Mouse (Mus musculus): ENCODE results near the gene Hadha. TPM values are rescaled to one million over a fixed set of nuclear protein-coding genes. Genes with fewer than 3 reads are reported as not detected.

Gene Hadha
- polyA plus RNA-seq, 1 experiment from 2014 or later: 136 TPM

DNA sequence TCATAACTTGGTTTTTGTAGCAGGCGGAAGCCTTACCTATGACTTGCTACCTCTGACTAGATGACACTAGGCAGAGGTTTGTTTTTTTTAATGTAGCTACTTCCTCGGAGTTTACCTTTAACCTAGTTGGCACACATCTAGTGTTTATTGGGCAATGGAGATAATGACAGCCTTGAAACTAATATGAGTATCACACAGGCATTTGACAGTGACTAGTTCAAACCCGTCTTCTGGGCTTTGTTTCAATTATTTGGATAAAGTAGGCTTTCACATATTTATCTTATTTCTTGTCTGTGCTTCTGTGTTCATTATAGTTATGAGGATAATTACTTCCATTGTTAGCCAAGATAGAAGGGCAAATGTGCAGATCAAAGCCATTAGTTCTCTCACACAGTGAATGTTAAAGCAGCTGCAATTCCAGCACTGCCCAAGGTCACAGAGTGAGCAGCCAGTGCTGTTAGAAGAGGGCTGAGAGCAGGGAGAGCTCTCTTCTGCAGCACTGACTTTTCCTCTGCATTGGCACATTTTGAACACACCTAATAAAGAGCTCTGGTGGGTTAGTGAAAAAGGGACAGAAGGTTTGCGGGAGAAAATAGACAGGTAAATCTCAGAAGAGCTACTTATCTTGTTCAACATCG lies 15.5 kb upstream of the Hadha start:
- H3K27me3 ChIP-seq (ENCODE audit: insufficient read depth, poor library complexity, severe bottlenecking): no peaks in the 10 kb centered on the region
- 83% methylated on average over 5 of the region's 5 CpGs for WGBS
- no peaks in the 10 kb centered on the region for H3K9me3 ChIP-seq
- H3K4me1 ChIP-seq: peaks cover 24% of the 10 kb centered on the region
- H3K36me3 ChIP-seq: peaks cover 68% of the 10 kb centered on the region
- H3K4me3 ChIP-seq: no peak overlapping the region
- H3K27ac ChIP-seq: 0 out of 2 replicates have a peak overlapping the region, but pooled peaks have one; percentile 47
- no peak for DNase-seq (ENCODE audit: low spot score)

DNA sequence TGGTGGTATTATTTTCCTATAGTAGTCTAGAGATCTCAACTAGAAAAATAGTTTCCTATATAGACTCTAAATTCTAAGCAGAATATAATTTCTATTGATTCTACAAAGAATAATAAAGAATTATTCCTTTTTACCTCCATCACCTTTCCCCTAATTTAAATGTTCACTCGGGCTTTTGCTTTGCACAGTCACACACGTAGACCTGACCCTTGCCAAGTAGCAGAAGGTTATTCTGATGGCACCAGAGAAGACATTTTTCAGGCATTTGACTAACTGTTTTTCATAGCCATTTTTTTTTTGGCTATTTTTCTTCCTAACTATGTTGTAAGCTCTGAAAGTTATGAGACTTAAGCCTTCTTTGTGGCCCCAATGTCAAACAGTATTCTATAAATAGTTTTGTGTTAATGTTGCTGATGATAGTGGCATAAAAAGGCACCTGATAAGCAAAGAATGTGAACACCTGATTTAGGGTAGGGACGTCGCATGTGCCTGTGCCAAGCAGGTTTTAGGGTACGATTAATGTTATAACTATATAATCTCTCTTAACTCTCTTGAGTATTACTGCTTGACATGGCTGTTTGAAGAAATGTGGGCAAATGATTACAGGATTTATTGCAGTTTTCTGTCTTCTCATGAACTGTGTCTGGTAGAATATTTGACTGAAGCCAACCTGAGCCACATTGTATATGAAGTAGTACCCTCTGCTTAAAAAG lies 10.4 kb upstream of the Hadha start:
- Histone ChIP-seq H3K27me3 (ENCODE audit: insufficient read depth, poor library complexity, severe bottlenecking) (no peaks in the 10 kb centered on the region), H3K27ac (no peak overlapping the region), H3K36me3 (peaks cover 55% of the 10 kb centered on the region), H3K4me1 (0 out of 2 replicates have a peak, but pooled peaks cover 7% of the 10 kb centered on the region), H3K9me3 (no peaks in the 10 kb centered on the region), H3K4me3 (no peak overlapping the region)
- DNase-seq (ENCODE audit: low spot score): no peak
- WGBS: 77% methylated on average over 5 of the region's 5 CpGs

DNA sequence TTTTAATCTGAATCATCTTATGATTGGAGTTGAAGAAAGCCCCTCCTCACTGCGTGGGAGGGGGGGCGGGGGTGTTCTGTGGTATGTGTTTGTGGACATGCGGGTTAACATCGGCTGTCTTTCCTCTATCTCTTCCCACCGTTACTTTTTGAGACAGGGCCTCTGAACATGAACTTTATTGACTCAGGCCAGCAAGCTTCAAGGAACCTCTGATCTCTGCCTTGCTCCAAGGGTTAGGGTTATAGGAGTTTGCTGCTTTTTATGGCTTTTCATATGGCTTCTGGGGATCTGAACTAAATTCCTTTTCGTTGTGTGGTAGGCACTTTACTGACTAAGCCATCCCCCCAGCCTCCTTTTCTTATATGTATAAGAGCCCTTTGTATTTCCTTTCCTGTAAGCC lies 7.4 kb upstream of the Hadha start:
- Histone ChIP-seq H3K27ac (no peak overlapping the region), H3K4me3 (no peak overlapping the region), H3K36me3 (peaks cover 31% of the 10 kb centered on the region), H3K27me3 (ENCODE audit: insufficient read depth, poor library complexity, severe bottlenecking) (no peaks in the 10 kb centered on the region), H3K4me1 (peaks cover 7% of the 10 kb centered on the region; the same call in 1 of the 2 replicates), H3K9me3 (no peaks in the 10 kb centered on the region)
- no peak for DNase-seq (ENCODE audit: low spot score)
- WGBS: 87% methylated on average over 6 of the region's 6 CpGs

DNA sequence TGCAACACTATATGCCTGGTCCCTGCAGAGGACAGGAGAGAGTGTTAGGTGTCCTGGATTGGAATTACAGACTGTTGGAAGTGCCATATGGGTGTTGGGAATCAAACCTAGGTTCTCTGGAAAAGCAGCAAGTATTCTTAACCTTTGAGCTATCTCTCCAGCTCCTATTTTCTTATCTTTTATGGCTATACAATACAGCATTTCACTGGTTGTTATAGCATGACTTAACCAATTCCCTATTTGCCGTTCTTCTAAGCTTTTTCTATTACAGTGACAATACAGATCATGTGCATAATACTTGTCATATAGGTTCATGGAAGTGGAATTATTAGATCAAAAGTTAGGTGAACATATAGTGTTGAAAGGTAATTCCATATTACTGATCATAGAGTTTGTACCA lies 6.9 kb upstream of the Hadha start:
- no peaks in the 10 kb centered on the region for H3K27me3 ChIP-seq (ENCODE audit: insufficient read depth, poor library complexity, severe bottlenecking)
- peaks cover 7% of the 10 kb centered on the region; the same call in 1 of the 2 replicates for H3K4me1 ChIP-seq
- DNase-seq (ENCODE audit: low spot score): no peak
- no peak overlapping the region for H3K4me3 ChIP-seq
- 95% methylated on average over 1 of the region's 1 CpGs for WGBS
- no peaks in the 10 kb centered on the region for H3K9me3 ChIP-seq
- no peak overlapping the region for H3K27ac ChIP-seq
- H3K36me3 ChIP-seq: peaks cover 27% of the 10 kb centered on the region

DNA sequence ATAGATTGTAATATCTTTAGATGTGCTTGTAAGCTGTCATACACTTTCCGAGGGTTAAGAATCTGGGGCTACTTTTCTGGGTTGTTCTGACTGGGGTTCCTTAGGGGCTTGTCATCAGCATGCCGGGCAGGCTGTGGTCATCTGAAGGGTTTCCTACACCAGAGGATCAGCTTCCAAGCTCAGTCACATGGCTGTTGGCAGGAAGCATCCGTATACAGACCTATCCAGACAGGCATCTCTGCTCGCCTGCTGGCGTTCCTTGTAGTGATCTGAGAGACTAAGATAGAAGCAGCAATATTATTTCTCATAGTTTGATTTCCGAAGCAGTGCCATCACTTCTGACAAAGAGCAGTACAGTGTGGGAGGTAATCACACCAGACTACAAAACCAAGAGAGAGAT lies 4.6 kb upstream of the Hadha start:
- 68% methylated on average over 6 of the region's 6 CpGs for WGBS
- no peaks in the 10 kb centered on the region for H3K27me3 ChIP-seq (ENCODE audit: insufficient read depth, poor library complexity, severe bottlenecking)
- H3K9me3 ChIP-seq: no peaks in the 10 kb centered on the region
- H3K4me1 ChIP-seq: peaks cover 9% of the 10 kb centered on the region; the same call in 1 of the 2 replicates
- no peak overlapping the region for H3K4me3 ChIP-seq
- H3K36me3 ChIP-seq: peaks cover 15% of the 10 kb centered on the region; the same call in 1 of the 2 replicates
- no peak for DNase-seq (ENCODE audit: low spot score)
- no peak overlapping the region for H3K27ac ChIP-seq

DNA sequence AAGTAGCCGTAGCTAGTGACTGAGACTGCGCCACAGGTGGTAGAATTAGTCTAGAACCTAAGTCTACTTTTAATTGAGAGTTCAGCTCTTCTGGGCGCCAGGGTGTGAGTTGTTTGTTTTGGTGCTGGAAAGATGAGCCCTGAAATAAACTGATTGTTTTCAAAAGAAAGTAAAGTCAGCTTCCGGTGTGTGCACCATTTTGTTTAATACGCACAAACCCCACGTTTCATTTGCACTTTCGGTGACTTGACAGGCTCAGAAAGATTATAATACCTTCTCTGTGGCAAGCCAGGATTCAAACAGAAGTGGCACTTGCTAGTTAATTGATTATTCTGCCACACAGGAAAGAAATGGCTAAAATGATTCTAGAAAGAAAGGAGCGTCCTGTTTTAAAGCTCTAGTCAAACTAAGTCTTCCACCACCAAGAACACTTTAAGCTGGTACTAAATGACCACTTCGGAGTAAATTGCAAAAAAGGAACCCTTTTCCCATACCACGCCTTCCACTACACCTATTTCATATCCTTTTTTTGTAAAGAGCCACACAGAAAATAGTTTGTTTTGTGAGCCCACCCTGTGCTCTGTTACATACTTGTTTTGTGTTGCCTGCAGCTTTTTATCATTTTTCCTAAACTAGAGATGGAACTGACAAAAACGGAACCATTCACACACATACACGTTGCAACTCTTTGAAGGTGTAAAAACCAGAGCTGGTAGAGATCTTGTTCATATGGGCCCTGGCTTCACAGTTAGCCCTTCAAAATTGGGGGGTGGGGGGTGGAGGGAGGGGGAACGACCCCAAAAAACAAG lies 1.1 kb upstream of the Hadha start:
- DNase-seq (ENCODE audit: low spot score): no peak
- Histone ChIP-seq H3K4me1 (peaks cover 11% of the 10 kb centered on the region; the same call in 1 of the 2 replicates), H3K4me3 (peak overlapping the region; percentile 95), H3K27me3 (ENCODE audit: insufficient read depth, poor library complexity, severe bottlenecking) (no peaks in the 10 kb centered on the region), H3K9me3 (no peaks in the 10 kb centered on the region), H3K27ac (peak overlapping the region; percentile 94), H3K36me3 (peaks cover 9% of the 10 kb centered on the region; the same call in 1 of the 2 replicates)
- WGBS: 33% methylated on average over 13 of the region's 13 CpGs

DNA sequence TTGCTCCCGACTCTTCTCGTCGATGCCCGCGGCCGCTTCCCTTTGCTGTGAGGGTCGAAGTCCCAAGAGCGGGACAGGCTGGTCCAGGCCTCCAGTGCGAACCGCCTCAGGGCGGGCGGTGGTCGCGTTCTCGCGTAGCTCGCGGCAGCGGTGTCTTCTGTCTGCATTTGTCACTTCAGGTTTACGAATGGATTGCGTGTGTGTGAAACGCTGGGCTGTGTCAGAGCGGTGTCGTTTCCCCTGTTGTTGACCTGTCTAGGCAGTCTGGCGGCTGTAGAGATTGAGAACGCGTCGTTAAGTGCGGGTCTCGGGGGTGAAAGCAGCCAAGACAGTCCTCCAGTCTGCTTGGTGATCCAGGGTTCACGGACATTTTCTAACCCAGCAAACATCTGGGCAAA lies 432 bp upstream of the Hadha start:
- under 1% methylated on average over 31 of the region's 31 CpGs for WGBS
- no peak for DNase-seq (ENCODE audit: low spot score)
- H3K4me1 ChIP-seq: peaks cover 11% of the 10 kb centered on the region; the same call in 1 of the 2 replicates

DNA sequence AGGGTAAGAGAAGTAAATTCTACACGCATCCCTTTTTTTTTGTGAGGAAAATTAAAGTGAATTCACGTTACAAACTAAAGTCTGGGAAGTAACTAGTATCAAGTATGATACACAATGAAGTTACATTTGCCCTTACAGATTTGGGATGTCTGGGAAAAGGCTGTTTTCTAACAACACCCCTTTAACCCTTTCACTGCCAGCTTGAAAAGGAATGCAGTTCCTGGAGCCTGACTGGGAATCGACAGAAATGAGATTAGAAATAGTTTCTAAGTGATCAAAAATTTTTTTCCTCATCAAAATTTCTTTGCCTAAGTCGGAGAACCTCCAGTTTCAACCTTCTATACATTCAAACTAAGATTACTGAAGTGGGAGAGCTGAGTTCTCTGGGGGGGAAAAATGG lies 949 bp downstream of the Hadha start:
- Histone ChIP-seq H3K4me3 (peak overlapping the region; percentile 95), H3K27me3 (ENCODE audit: insufficient read depth, poor library complexity, severe bottlenecking) (no peaks in the 10 kb centered on the region), H3K36me3 (peaks cover 5% of the 10 kb centered on the region; the same call in 1 of the 2 replicates), H3K27ac (peak overlapping the region; percentile 94), H3K4me1 (peaks cover 12% of the 10 kb centered on the region; the same call in 1 of the 2 replicates), H3K9me3 (no peaks in the 10 kb centered on the region)
- no peak for DNase-seq (ENCODE audit: low spot score)
- WGBS: 18% methylated on average over 4 of the region's 4 CpGs

More for the DNA sequence above, 432 bp upstream of the Hadha start:
- peak overlapping the region; percentile 95 for H3K4me3 ChIP-seq
- no peaks in the 10 kb centered on the region for H3K27me3 ChIP-seq (ENCODE audit: insufficient read depth, poor library complexity, severe bottlenecking)
- peak overlapping the region; percentile 94 for H3K27ac ChIP-seq
- H3K9me3 ChIP-seq: no peaks in the 10 kb centered on the region
- peaks cover 3% of the 10 kb centered on the region; the same call in 1 of the 2 replicates for H3K36me3 ChIP-seq

DNA sequence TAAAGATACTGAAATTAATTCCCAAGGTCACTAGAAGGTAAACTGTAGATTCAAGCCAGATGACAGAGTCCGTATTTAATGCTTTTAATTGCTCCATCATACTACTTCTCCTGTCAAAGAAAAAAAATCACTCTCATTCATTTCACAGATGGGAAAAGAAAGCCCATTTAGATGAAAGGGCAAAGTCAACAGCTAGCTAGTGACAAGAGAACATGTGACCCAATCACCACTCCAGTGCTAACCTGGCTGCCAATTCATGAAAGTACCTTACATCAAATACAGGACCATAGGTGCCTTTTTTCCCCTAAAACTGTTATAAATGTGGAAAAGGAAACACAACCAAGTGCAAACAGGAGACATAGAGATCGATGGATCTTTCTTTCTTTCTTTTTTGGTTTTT lies 1.7 kb downstream of the Hadha start:
- Histone ChIP-seq H3K27me3 (ENCODE audit: insufficient read depth, poor library complexity, severe bottlenecking) (no peaks in the 10 kb centered on the region), H3K27ac (no peak overlapping the region), H3K4me3 (no peak overlapping the region), H3K36me3 (peaks cover 8% of the 10 kb centered on the region; the same call in 1 of the 2 replicates), H3K4me1 (peaks cover 12% of the 10 kb centered on the region; the same call in 1 of the 2 replicates), H3K9me3 (no peaks in the 10 kb centered on the region)
- DNase-seq (ENCODE audit: low spot score): no peak
- 95% methylated on average over 2 of the region's 2 CpGs for whole genome bisulfite sequencing

DNA sequence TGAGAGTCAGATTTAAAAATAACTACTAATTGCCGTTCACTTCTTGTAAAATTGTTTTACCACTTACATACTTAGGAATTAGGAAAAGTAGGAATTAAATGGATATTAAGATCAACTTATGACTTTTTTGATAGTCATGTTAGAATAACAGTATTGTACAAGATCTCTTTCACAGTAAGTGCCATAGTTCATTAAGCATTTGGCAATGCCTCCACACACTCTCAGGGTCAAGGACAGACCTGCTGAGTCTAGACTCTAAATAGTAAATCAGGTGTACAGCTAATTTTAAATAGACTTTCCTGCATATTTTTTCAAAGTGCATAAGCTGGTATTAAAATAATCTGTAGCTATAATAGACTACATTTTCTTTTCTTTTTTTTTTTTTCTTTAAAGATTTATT lies 2.5 kb downstream of the Hadha start:
- no peaks in the 10 kb centered on the region for H3K27me3 ChIP-seq (ENCODE audit: insufficient read depth, poor library complexity, severe bottlenecking)
- no peak for DNase-seq (ENCODE audit: low spot score)
- WGBS: 87% methylated on average over 1 of the region's 1 CpGs
- H3K4me3 ChIP-seq: no peak overlapping the region
- peaks cover 9% of the 10 kb centered on the region; the same call in 1 of the 2 replicates for H3K36me3 ChIP-seq
- peaks cover 12% of the 10 kb centered on the region; the same call in 1 of the 2 replicates for H3K4me1 ChIP-seq
- no peak overlapping the region for H3K27ac ChIP-seq
- no peaks in the 10 kb centered on the region for H3K9me3 ChIP-seq

DNA sequence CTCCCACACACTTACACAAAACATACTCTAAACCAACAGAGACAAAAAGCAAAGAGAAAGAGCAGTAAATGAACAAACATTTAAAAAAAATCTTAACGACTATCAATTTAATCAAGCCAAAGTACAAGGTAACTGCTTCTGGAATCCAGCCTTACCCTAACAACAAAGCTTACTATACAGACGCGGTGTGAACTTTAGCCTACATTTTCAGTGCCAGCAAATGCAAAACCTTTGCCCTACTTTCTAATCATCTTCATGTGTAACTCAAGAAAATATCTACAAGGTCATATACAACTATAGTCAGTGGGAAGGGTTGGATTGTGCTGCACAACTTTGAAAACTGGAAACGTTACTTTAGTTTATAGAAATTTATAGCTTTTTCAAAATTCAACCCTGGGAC lies 3.0 kb downstream of the Hadha start:
- Histone ChIP-seq H3K36me3 (peaks cover 11% of the 10 kb centered on the region; the same call in 1 of the 2 replicates), H3K4me1 (peaks cover 12% of the 10 kb centered on the region; the same call in 1 of the 2 replicates), H3K27ac (no peak overlapping the region), H3K9me3 (no peaks in the 10 kb centered on the region), H3K4me3 (no peak overlapping the region), H3K27me3 (ENCODE audit: insufficient read depth, poor library complexity, severe bottlenecking) (no peaks in the 10 kb centered on the region)
- WGBS: 81% methylated on average over 4 of the region's 4 CpGs
- no peak for DNase-seq (ENCODE audit: low spot score)

DNA sequence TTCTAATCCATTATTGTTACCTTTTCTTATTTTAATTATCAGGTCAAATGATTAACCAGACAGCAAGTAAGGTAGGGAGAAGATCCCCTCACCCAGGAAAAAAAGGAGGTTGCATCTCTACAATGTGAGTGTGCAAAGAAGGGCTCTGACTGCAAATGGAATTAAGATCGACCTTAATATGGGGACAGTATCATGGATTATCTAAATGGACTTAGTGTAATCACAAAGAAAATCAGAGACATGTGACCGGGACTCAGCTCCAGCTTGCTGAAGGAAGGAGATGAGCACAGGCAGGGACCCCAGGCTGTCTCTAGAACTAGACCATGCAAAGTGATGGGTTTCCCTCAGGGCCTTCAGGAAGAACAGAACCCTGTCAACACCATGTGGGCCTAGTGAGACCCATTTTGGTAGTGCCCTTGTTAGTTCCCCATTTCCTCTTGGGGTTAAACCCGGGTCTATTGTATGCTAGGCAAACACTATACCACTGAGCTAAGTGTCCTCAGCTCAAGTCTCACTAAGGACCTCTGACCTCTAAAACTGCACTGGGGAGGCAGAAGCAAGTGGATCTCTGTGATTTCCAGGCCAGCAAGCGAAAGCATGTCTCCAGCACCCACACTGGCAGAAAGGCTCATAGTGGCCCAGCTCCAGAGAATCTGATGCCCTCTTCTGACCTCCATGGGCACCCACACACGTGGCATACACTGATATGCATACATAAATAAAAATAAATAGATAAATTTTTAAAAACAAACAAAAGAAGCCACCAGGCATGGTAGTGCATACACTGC lies 6.6 kb downstream of the Hadha start:
- Histone ChIP-seq H3K4me3 (no peak overlapping the region), H3K9me3 (no peaks in the 10 kb centered on the region), H3K4me1 (peaks cover 3% of the 10 kb centered on the region; the same call in 1 of the 2 replicates), H3K27me3 (ENCODE audit: insufficient read depth, poor library complexity, severe bottlenecking) (no peaks in the 10 kb centered on the region), H3K36me3 (peaks cover 44% of the 10 kb centered on the region), H3K27ac (no peak overlapping the region)
- 84% methylated on average over 5 of the region's 5 CpGs for WGBS
- no peak for DNase-seq (ENCODE audit: low spot score)

Measured in heart, embryonic 10.5 days (tissue).